Mouse (Mus musculus): ENCODE measurements around the gene Acadm. TPM values are rescaled to one million over a fixed set of nuclear protein-coding genes. Genes with fewer than 3 reads are reported as not detected.

The Acadm gene
- polyA plus RNA-seq, 1 experiment = 0.07 TPM

GRCm38 (mm10) chr3:153908919-153909318, 35.5 kb downstream of the Acadm start:
- no peaks in the 10 kb centered on the region for H3K9me3 ChIP-seq (ENCODE audit: control insufficient read depth, low read length)
- H3K27me3 ChIP-seq (ENCODE audit: control insufficient read depth) = no peaks in the 10 kb centered on the region; the same call in 1 of the 2 replicates
- H3K4me3 ChIP-seq (replicated peaks) = peak overlapping the region; percentile 75
- H3K36me3 ChIP-seq (ENCODE audit: control insufficient read depth) = peaks cover 80% of the 10 kb centered on the region
- H3K4me1 ChIP-seq (ENCODE audit: control insufficient read depth) = peaks cover 60% of the 10 kb centered on the region
- TF ChIP-seq TAL1 (IDR thresholded peaks at IDR 0.05; ENCODE audit: low read length) (no peak), GATA1 (IDR thresholded peaks at IDR 0.05; ENCODE audit: low read length) (no peak)

GRCm38 (mm10) chr3:153906136-153906871, 38.1 kb downstream of the Acadm start, which contains the start of gene Msh4:
Msh4 (minus strand) TSS chr3:153906138.
- Histone ChIP-seq H3K9me3 (ENCODE audit: control insufficient read depth, low read length) (no peaks in the 10 kb centered on the region), H3K4me1 (ENCODE audit: control insufficient read depth) (peaks cover 64% of the 10 kb centered on the region), H3K27me3 (ENCODE audit: control insufficient read depth) (no peaks in the 10 kb centered on the region; the same call in 1 of the 2 replicates), H3K4me3 (replicated peaks) (no peak within 1 kb of the TSS), H3K36me3 (ENCODE audit: control insufficient read depth) (peaks cover 90% of the 10 kb centered on the region)
- TF ChIP-seq GATA1 (IDR thresholded peaks at IDR 0.05; ENCODE audit: low read length) (no peak), TAL1 (IDR thresholded peaks at IDR 0.05; ENCODE audit: low read length) (no peak)

GRCm38 (mm10) chr3:153905251-153906135, 38.9 kb downstream of the Acadm start:
- Histone ChIP-seq H3K4me1 (ENCODE audit: control insufficient read depth) (peaks cover 62% of the 10 kb centered on the region), H3K27me3 (ENCODE audit: control insufficient read depth) (no peaks in the 10 kb centered on the region; the same call in 1 of the 2 replicates), H3K36me3 (ENCODE audit: control insufficient read depth) (peaks cover 84% of the 10 kb centered on the region), H3K4me3 (replicated peaks) (no peak overlapping the region), H3K9me3 (ENCODE audit: control insufficient read depth, low read length) (no peaks in the 10 kb centered on the region)
- TF ChIP-seq TAL1 (IDR thresholded peaks at IDR 0.05; ENCODE audit: low read length) = no peak
- TF ChIP-seq GATA1 (IDR thresholded peaks at IDR 0.05; ENCODE audit: low read length) = no peak

GRCm38 (mm10) chr3:153904586-153904985, 39.8 kb downstream of the Acadm start:
- no peak overlapping the region for H3K4me3 ChIP-seq (replicated peaks)
- no peaks in the 10 kb centered on the region for H3K9me3 ChIP-seq (ENCODE audit: control insufficient read depth, low read length)
- TF ChIP-seq TAL1 (IDR thresholded peaks at IDR 0.05; ENCODE audit: low read length) (no peak), GATA1 (IDR thresholded peaks at IDR 0.05; ENCODE audit: low read length) (no peak)
- H3K27me3 ChIP-seq (ENCODE audit: control insufficient read depth) = no peaks in the 10 kb centered on the region; the same call in 1 of the 2 replicates
- peaks cover 75% of the 10 kb centered on the region for H3K36me3 ChIP-seq (ENCODE audit: control insufficient read depth)
- peaks cover 55% of the 10 kb centered on the region for H3K4me1 ChIP-seq (ENCODE audit: control insufficient read depth)

- Histone ChIP-seq H3K4me1 (ENCODE audit: control insufficient read depth) (peaks cover 36% of the 10 kb centered on the region), H3K4me3 (replicated peaks) (no peak overlapping the region), H3K36me3 (ENCODE audit: control insufficient read depth) (peaks cover 55% of the 10 kb centered on the region), H3K27me3 (ENCODE audit: control insufficient read depth) (no peaks in the 10 kb centered on the region; the same call in 1 of the 2 replicates), H3K9me3 (ENCODE audit: control insufficient read depth, low read length) (no peaks in the 10 kb centered on the region)
- no peak for TF ChIP-seq TAL1 (IDR thresholded peaks at IDR 0.05; ENCODE audit: low read length)
- TF ChIP-seq GATA1 (IDR thresholded peaks at IDR 0.05; ENCODE audit: low read length) = no peak
Measured at GRCm38 (mm10) chr3:153902595-153902994, 41.8 kb downstream of the Acadm start.

GRCm38 (mm10) chr3:153901904-153902303, 42.5 kb downstream of the Acadm start:
- TF ChIP-seq TAL1 (IDR thresholded peaks at IDR 0.05; ENCODE audit: low read length) = no peak
- peak; percentile 35; the same call in 1 of the 2 replicates for TF ChIP-seq GATA1 (IDR thresholded peaks at IDR 0.05; ENCODE audit: low read length)
- Histone ChIP-seq H3K27me3 (ENCODE audit: control insufficient read depth) (peaks cover 2% of the 10 kb centered on the region; the same call in 1 of the 2 replicates), H3K4me3 (replicated peaks) (no peak overlapping the region), H3K36me3 (ENCODE audit: control insufficient read depth) (peaks cover 48% of the 10 kb centered on the region), H3K9me3 (ENCODE audit: control insufficient read depth, low read length) (no peaks in the 10 kb centered on the region), H3K4me1 (ENCODE audit: control insufficient read depth) (peaks cover 37% of the 10 kb centered on the region)

GRCm38 (mm10) chr3:153897216-153897615, 47.2 kb downstream of the Acadm start:
- peaks cover 33% of the 10 kb centered on the region for H3K4me1 ChIP-seq (ENCODE audit: control insufficient read depth)
- peaks cover 5% of the 10 kb centered on the region for H3K27me3 ChIP-seq (ENCODE audit: control insufficient read depth)
- no peaks in the 10 kb centered on the region for H3K9me3 ChIP-seq (ENCODE audit: control insufficient read depth, low read length)
- H3K36me3 ChIP-seq (ENCODE audit: control insufficient read depth) = peaks cover 5% of the 10 kb centered on the region
- no peak overlapping the region for H3K4me3 ChIP-seq (replicated peaks)
- TF ChIP-seq TAL1 (IDR thresholded peaks at IDR 0.05; ENCODE audit: low read length) (no peak), GATA1 (IDR thresholded peaks at IDR 0.05; ENCODE audit: low read length) (no peak)

GRCm38 (mm10) chr3:153895454-153895853, 49.0 kb downstream of the Acadm start:
- Histone ChIP-seq H3K4me1 (ENCODE audit: control insufficient read depth) (peaks cover 19% of the 10 kb centered on the region), H3K4me3 (replicated peaks) (no peak overlapping the region), H3K36me3 (ENCODE audit: control insufficient read depth) (no peaks in the 10 kb centered on the region; the same call in 1 of the 2 replicates), H3K27me3 (ENCODE audit: control insufficient read depth) (peaks cover 5% of the 10 kb centered on the region), H3K9me3 (ENCODE audit: control insufficient read depth, low read length) (no peaks in the 10 kb centered on the region)
- TF ChIP-seq GATA1 (IDR thresholded peaks at IDR 0.05; ENCODE audit: low read length) (no peak), TAL1 (IDR thresholded peaks at IDR 0.05; ENCODE audit: low read length) (no peak)

Data from erythroblast, embryonic 14.5 days (primary cell).